15 mouse cellular contexts compared by ENCODE assay signal in the genomic region with DNA sequence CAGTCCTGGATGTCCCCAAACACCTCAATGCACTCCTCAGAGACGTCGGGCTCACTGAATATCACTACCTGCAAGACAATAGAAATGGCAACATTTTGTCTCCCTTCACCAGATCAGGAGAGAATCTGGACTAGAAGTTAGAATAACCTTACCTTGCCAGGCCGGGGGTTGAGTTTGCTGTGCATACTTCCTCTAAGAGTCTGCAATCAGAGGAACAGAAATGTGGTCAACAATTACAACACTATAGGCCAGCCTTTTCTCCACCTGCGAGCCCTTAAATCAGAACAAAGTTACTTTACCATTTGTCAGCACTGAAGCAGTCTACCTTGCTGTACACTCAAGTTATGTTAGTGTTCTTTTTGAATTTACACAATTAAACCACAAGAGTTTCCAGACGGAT.
DNase-seq lines count a peak whose midpoint lies in the region; ATAC-seq lines count a peak whose summit lies in the region.
"Had no signal": no experiment of that assay in that cellular context is flagged by ENCODE, and none has a peak within 500 bp of the region (broad histone marks: within the 10 kb centered on the region; RNA-seq: fewer than 3 reads in every experiment).

No protein-coding gene starts in this region.

- no peak for DNase-seq in adrenal gland, postnatal 4 days (ENCODE audit: low spot score in 2 of 2)
- no peak for DNase-seq in cerebellum, adult 11-12 months
- DNase-seq: adrenal gland, adult 8-10 months; B cell, adult 2 months; cerebellum, adult 11 months; cerebellum, adult 18-20 months; cerebellum, adult 2 months; cerebellum, adult 8-10 months; cerebellum, adult 9-10 months had no signal

- peak; percentile 60 for ATAC-seq in granulocyte monocyte progenitor cell, adult 5-6 weeks (replicated peaks; ENCODE audit: poor library complexity, severe bottlenecking)
- ATAC-seq in megakaryocyte, adult 5-6 weeks (ENCODE audit: poor library complexity, severe bottlenecking), result peak; percentile 43
- peak; percentile 51; the same call in 1 of the 2 replicates for ATAC-seq in megakaryocyte progenitor cell, adult 5-6 weeks (replicated peaks; ENCODE audit: poor library complexity)
- no peak for ATAC-seq in activated CD4-positive, CD25-positive, alpha-beta regulatory T cell, adult 4 months
- ATAC-seq: CD4-positive, CD25-positive, alpha-beta regulatory T cell, adult 4 months; Patski had no signal
